Mouse (Mus musculus) heart, adult 18-20 months (tissue): ENCODE data around the gene Scimp. TPM values are rescaled to one million over a fixed set of nuclear protein-coding genes. Genes with fewer than 3 reads are reported as not detected.
"Not testable (repeated sequence)": the region's sequence is repeated elsewhere in the genome, so short reads cannot be mapped to it uniquely, and the experiment has no call there.

ENCODE experiments used
- DNase-seq, 2 experiments: peaks; one replicate each; pipeline ENCODE4 v3.0.0; 2021 to 2022; ENCODE audit warnings: mixed read lengths in 1 of 2
- microRNA-seq, 2 experiments: library from miRNA; unstranded; fragments of <30 nt; microRNA quantifications; one replicate each; pipeline ENCODE4 v1.2.0; 2022
- total RNA-seq, 2 experiments: library from RNA; stranded (reverse); gene quantifications; 2 replicates each; pipeline ENCODE4 v1.2.3; 2021

Gene Scimp
- total RNA-seq, 2 experiments from 2014 or later: 0.42 to 1.1 TPM

- DNase-seq: no peak
Observed at GRCm38 (mm10) chr11:70770804-70771203, 41.6 kb downstream of the Scimp start.

DNA sequence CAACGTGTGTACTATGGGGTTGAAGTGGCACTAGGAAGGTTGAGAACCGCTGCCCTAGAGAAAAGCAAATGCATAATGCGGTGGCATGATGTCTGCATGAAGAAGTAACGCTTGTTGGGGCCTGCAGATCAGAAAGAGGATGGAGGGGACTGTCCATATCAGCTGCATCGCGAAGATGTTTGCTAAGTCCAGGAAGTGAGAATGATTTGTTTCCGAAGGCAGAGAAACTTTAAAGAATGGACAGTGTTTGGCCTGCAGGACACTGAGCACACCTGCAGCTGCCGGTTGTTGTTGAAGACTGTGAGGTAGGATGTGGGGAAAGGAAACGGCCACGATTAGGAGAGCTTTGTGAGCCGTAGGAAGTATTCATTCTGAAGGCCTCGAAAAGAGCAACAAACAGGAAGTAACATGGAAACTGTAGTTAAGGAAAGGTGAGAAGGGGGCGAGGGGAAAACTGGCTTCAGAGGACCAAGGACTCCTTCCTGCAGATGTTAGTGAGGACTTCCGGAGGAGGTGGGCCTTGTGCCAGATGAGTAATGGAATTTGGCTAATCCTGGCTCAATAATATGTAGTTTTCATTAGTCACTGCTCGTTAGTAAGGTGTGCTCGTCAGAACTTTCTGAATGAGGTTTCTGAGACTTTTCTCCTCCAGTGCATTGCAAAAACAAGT lies 46.5 kb downstream of the Scimp start:
- DNase-seq: peak; percentile 57 to 65

DNA sequence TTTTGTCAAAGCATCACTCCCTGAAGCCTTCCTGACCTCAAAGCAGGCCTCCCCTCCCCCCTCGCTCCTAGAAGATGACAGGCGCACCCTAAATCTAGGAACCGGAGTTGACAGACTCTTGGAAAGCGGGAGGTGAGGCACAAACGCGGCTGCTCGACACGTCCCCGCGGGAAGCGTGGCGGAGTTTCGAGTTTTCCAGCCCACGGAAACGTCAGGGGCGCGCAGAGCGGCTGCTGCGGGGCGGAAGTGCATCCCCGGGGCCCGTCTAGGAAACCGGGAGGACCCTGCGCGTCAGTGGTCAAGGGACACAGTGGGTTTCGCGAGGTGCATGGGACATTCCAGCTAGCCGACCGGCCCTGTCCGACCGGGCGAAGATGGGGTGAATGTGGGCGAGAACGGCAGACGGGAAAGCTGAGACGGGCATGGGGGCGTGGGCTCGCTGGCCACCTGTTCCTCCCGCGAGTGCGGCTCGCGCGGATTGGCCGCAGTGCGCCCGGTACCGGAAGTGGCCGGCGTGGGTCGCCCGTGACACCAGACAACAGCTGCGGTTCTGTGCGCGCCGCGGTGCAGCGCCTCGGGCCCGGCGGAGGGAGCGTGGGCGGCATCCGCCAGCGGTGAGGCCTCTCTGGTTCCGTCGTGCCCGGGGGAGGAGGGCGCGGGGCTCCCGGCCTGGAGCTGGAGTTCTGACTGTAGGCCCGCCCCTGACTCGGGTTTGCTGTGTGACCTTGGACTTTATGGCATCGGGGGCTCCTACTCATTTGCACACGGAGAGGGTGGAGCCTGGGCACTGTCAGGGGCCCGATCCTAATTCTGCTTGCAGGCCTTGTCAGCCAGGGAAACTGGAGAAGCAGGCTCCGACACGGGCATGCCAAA lies 48.2 kb downstream of the Scimp start, which contains the start of gene Zfp3:
Zfp3 (plus strand) TSS at position 274 of the 873 bp plus-strand sequence.
- peak; percentile 81 to 83 for DNase-seq

DNA sequence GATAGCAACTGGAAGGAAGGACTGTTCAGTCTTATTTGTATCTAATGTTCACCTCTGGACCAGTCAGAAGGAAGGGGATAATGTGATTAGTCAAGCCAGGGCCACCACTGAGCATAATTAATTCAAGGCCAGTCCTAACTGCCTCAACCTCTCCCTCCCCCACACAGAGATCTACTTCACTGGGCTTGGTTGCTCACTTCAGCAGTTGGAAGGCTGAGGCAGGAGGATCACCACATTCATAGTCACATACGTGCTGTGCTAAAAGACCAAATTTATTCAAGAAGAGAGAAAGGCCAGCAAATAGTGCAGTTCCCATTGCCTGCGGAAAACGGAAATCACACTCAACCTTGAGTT lies 48.8 kb downstream of the Scimp start:
- no peak for DNase-seq

DNA sequence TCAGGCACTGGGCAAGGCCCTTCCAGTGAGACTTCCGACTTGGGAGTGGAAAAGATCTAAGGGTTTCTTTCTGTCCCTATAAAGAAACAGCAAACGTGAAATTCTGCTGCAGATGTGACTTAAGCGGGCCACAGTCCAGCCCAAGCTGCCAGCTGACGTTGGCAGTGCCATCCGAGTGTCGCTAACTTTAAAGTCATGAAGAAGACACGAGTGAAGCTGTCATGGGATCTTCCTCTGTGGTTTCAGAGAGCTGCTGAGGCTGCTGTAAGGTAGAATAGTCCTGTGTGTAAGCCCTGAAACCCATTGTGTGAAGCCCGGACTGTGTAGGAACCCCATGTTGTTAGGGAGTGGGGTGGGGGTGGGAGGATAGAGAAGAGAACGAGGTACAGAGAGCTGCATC lies 49.7 kb downstream of the Scimp start:
- DNase-seq: no peak

DNA sequence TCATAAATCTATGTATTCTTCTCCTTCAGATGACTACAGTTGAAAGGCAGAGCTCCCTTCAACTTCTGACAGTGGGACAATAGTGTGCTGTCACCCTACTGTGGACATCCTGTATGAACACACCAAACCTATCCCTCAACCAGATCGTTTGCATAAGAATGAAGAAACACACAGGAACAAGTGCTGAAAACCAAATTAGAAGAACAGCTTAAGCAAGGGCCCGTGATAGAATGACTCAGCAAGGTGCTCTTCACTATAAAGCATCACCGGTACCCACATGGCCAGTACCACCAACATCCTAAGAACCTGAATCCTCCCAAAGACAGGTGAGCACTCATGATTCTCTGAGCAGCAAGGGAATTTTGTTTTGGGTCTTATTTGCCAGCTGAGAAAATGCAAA lies 51.9 kb downstream of the Scimp start:
- DNase-seq: not testable (repeated sequence)

GRCm38 (mm10) chr11:70755645-70756044 lies 56.7 kb downstream of the Scimp start:
- DNase-seq: peak; percentile 71 to 94

- no peak for DNase-seq
Observed at GRCm38 (mm10) chr11:70754958-70755357, 57.4 kb downstream of the Scimp start.

DNA sequence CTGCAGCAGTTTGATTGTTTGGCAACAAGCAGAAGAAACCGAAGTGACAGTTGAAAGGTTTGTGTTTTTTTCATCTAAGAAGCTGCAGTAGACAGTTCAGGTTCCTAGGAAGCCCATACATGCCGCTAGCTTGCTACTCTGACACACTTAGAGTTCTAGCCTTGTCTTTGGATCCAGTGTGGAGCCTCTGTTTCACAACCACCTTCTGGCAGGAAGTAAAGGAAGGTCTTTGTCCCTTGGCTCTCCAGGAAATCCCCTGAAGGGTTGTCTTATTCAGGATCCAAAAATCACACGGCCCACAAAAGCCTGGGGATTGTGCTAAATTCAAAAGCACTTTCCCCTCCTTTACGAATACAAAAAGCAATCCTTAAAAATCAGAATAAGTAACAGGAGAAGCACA lies 57.9 kb downstream of the Scimp start:
- no peak for DNase-seq

GRCm38 (mm10) chr11:70753146-70753545 lies 59.2 kb downstream of the Scimp start:
- no peak for DNase-seq

DNA sequence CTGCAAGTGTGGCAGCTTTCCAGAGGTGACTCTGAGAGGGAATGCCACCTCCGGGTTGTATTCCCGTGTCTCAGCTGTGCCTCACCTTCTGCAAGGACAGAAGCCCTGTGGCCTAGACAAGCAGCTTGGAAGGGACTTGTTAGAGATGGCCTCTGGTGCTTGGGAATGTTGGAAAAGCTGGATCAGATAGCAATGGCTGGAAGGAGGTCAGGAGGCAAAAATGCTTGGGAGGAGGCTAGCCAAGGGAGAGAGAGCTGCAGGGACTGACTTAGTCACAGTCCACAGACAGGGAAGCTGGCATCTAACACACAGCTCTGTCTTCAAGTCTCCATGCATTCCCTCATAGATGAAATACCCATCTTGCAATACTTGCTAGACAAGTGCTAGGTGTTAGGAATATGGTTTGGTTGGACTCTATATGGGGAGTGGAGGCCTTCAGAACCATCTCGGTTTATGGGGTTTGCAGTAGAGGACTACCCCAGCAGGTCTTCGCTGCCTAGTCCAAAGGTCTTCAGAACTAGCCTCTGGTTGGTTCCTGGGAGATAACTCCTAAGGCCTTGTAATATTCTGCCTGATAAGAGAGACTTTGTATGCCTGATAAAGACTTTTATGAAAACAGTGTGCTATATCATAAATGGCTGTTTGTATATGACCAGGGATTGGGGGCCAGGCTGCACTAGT lies 59.9 kb downstream of the Scimp start:
- DNase-seq: no peak

- DNase-seq: no peak
Observed at GRCm38 (mm10) chr11:70747876-70748545, 64.4 kb downstream of the Scimp start.

GRCm38 (mm10) chr11:70745636-70746035 lies 66.8 kb downstream of the Scimp start:
- no peak for DNase-seq

DNA sequence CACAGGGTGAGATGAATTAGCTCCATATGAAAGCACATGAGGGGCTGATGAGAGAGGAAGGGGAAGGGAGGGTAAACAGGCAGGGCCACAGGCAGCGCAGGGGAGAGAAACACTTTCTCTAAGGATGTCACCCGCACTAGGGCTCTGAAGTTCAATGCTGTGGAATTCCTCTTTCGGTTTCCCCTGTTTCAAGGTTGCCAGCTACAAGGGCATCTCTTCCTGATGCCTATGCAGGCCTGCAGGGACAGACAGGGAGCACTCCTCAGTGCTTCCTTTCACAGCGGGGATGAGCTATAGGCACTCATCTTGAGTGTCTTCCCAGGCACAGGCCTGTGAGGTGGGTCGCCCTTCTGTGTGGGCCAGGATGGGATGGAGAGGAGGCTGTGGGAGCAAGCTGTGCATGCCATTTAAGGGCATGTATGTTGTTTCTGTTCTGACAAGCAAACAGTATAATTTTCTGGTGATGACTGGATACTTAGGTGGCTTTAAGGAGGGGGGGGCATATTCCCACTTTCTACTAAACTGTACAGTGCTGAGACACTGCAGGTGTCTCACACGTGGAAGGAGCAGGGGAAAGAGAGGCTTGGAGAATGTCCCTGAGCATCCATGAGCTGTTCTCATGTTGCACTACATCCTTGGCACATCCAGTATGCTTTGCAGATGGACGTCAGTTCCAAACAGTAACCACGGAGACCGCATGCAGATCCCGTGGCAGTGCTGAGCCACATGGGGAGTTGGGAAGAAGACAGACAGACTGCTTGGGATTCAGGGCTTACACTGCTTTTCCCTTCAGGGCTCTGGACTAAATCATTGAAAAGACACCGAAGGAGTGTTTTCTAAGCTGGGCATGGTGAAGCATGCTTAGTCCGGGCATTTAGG lies 69.6 kb downstream of the Scimp start:
- DNase-seq: no peak

- no peak for DNase-seq
Observed at GRCm38 (mm10) chr11:70742117-70742516, 70.3 kb downstream of the Scimp start.

GRCm38 (mm10) chr11:70741603-70742002 lies 70.8 kb downstream of the Scimp start:
- no peak for DNase-seq

Small RNA genes lying within 50 kb of the gene (microRNA-seq; reads per million reads assigned to microRNA genes)
- gene Gm22760: 0 reads per million in 2 experiments

Other genes with a start within 250 kb of the Scimp start
- 10 to 100 TPM; 41.3 to 48.0 TPM for gene Mink1, start 249.7 kb downstream of the Scimp start, total RNA-seq
- not detected for gene 4930544D05Rik, start 196.7 kb downstream of the Scimp start, total RNA-seq
- not detected for gene Chrne, start 193.4 kb downstream of the Scimp start, total RNA-seq
- under 1 TPM; 0.21 to 0.35 TPM for gene Gp1ba, start 173.5 kb downstream of the Scimp start, total RNA-seq
- gene Rnf167, start 165.4 kb downstream of the Scimp start, total RNA-seq: 10 to 100 TPM; 51.4 to 63.0 TPM
- gene Slc25a11, start 165.1 kb downstream of the Scimp start, total RNA-seq: 100 to 1,000 TPM; 619 to 711 TPM
- 100 to 1,000 TPM; 303 to 305 TPM for gene Pfn1, start 157.9 kb downstream of the Scimp start, total RNA-seq
- 1,000 to 10,000 TPM; 1,596 to 1,839 TPM for gene Eno3, start 155.4 kb downstream of the Scimp start, total RNA-seq
- gene Spag7, start 143.2 kb downstream of the Scimp start, total RNA-seq: 10 to 100 TPM; 89.3 to 93.9 TPM
- gene Camta2, start 124.5 kb downstream of the Scimp start, total RNA-seq: 10 to 100 TPM; 34.0 to 36.9 TPM
- 1 to 10 TPM; 6.1 to 7.7 TPM for gene Inca1, start 112.4 kb downstream of the Scimp start, total RNA-seq
- 100 to 1,000 TPM; 469 to 485 TPM for gene Kif1c, start 112.0 kb downstream of the Scimp start, total RNA-seq
- 1 to 10 TPM; 7.5 to 7.7 TPM for gene Zfp3, start 48.4 kb downstream of the Scimp start, total RNA-seq
- gene Rabep1, start 32.2 kb upstream of the Scimp start, total RNA-seq: 10 to 100 TPM; 37.6 to 39.0 TPM
- 10 to 100 TPM; 46.7 to 47.8 TPM for gene Nup88, start 157.4 kb upstream of the Scimp start, total RNA-seq
- 10 to 100 TPM; 15.3 to 16.2 TPM for gene Rpain, start 157.6 kb upstream of the Scimp start, total RNA-seq
- gene C1qbp, start 170.4 kb upstream of the Scimp start, total RNA-seq: 100 to 1,000 TPM; 215 to 228 TPM
- 1 to 10 TPM; 8.1 to 8.4 TPM for gene Dhx33, start 191.9 kb upstream of the Scimp start, total RNA-seq
- 1 to 10 TPM; 7.9 to 8.1 TPM for gene Mis12, start 207.0 kb upstream of the Scimp start, total RNA-seq
- gene Derl2, start 207.3 kb upstream of the Scimp start, total RNA-seq: 10 to 100 TPM; 38.5 to 39.5 TPM
- under 1 TPM; 0.40 to 0.49 TPM for gene 6330403K07Rik, start 220.9 kb upstream of the Scimp start, total RNA-seq